8 mouse cellular contexts compared by ENCODE assay signal in genomic region chr10:21158918-21159443, GRCm38 (mm10). TPM values are rescaled to one million over a fixed set of nuclear protein-coding genes. Genes with fewer than 3 reads are reported as not detected.
A peak's percentile ranks its signal among the peaks of the same experiment; 100 is the strongest.
DNase-seq lines count a peak whose midpoint lies in the region; ATAC-seq and TF ChIP-seq lines count a peak whose summit lies in the region.

No protein-coding gene starts in this region.

- peak overlapping the region; percentile 89 for H3K4me2 ChIP-seq in limb, embryonic 11.5 days (ENCODE audit: low read depth, severe bottlenecking)
- H3K4me2 ChIP-seq in midbrain, embryonic 11.5 days = peak overlapping the region; percentile 98

- no peak for TF ChIP-seq POLR2A in cortical plate, adult 2 months (IDR thresholded peaks at IDR 0.05; ENCODE audit: extremely low read depth, insufficient read depth, low read length)

- no peaks in the 10 kb centered on the region; the same call in 1 of the 2 replicates for H3K4me1 ChIP-seq in cortical plate, adult 2 months (ENCODE audit: control insufficient read depth, insufficient read depth, low read length)
- H3K4me1 ChIP-seq in limb, embryonic 11.5 days (ENCODE audit: control insufficient read depth, insufficient read depth, low read length) = peaks cover 8% of the 10 kb centered on the region; the same call in 1 of the 2 replicates
- peaks cover 8% of the 10 kb centered on the region for H3K4me1 ChIP-seq in midbrain, embryonic 11.5 days (ENCODE audit: control insufficient read depth, insufficient read depth, low read length)

- H3K36me3 ChIP-seq in limb, embryonic 11.5 days (ENCODE audit: control insufficient read depth, insufficient read depth, low read length) = no peaks in the 10 kb centered on the region
- no peaks in the 10 kb centered on the region for H3K36me3 ChIP-seq in midbrain, embryonic 11.5 days (ENCODE audit: control insufficient read depth, insufficient read depth, low read length)
- no peaks in the 10 kb centered on the region for H3K36me3 ChIP-seq in splenic B cell, adult 2 months (ENCODE audit: control insufficient read depth, insufficient read depth, low read length, poor library complexity, severe bottlenecking)

- peak overlapping the region; percentile 88 for H3K9ac ChIP-seq in limb, embryonic 11.5 days (ENCODE audit: low read length)
- H3K9ac ChIP-seq in midbrain, embryonic 11.5 days (ENCODE audit: low read length) = peak overlapping the region; percentile 77

- H3K9me3 ChIP-seq in limb, embryonic 11.5 days (ENCODE audit: control insufficient read depth, low read length) = no peaks in the 10 kb centered on the region
- H3K9me3 ChIP-seq in midbrain, embryonic 11.5 days (ENCODE audit: control insufficient read depth, low read length) = no peaks in the 10 kb centered on the region

- peak; percentile 34 to 50 for DNase-seq in urinary bladder, adult 18-20 months (ENCODE audit: low spot score in 2 of 2)
- no peak for DNase-seq in urinary bladder, postnatal 10 days (ENCODE audit: low spot score)
- DNase-seq in heart, postnatal 36 days = peak; percentile 5 to 14
- DNase-seq in limb, embryonic 11.5 days (ENCODE audit: low spot score) = peak; percentile 61
- DNase-seq in midbrain, embryonic 11.5 days (ENCODE audit: low spot score, missing footprints) = peak; percentile 94
- peak; percentile 75 for DNase-seq in splenic B cell, adult 2 months (ENCODE audit: low read depth, low spot score)
- DNase-seq in layer of hippocampus, adult 9-10 months (ENCODE audit: low spot score) = no peak

- H3K4me3 ChIP-seq in cortical plate, adult 2 months (ENCODE audit: insufficient read depth, low read length) = peak overlapping the region; percentile 38
- H3K4me3 ChIP-seq in limb, embryonic 11.5 days (ENCODE audit: low read depth, low read length) = peak overlapping the region; percentile 70
- peak overlapping the region; percentile 51 for H3K4me3 ChIP-seq in midbrain, embryonic 11.5 days (ENCODE audit: low read depth, low read length)

- intact Hi-C loops in heart, postnatal 36 days (cut with DNase I) = loop anchor here (2.0 kb wide), 1 partner anchor 30 kb away; no protein-coding TSS in a partner anchor

- no peak for TF ChIP-seq CTCF in cortical plate, adult 2 months (IDR thresholded peaks at IDR 0.05; ENCODE audit: extremely low read depth, insufficient read depth, low read length)

- H3K27me3 ChIP-seq in limb, embryonic 11.5 days (ENCODE audit: control insufficient read depth, insufficient read depth, low read length) = peaks cover 10% of the 10 kb centered on the region; the same call in 1 of the 2 replicates
- H3K27me3 ChIP-seq in midbrain, embryonic 11.5 days (ENCODE audit: control insufficient read depth, insufficient read depth, low read length) = peaks cover 17% of the 10 kb centered on the region
- no peaks in the 10 kb centered on the region for H3K27me3 ChIP-seq in splenic B cell, adult 2 months (ENCODE audit: control insufficient read depth, insufficient read depth, low read length, poor library complexity, severe bottlenecking)

- ATAC-seq in limb, embryonic 11.5 days (ENCODE audit: insufficient number of reproducible peaks, low FRiP score, low TSS enrichment, low read depth) = no peak
- ATAC-seq in midbrain, embryonic 11.5 days (ENCODE audit: low FRiP score) = no peak

- WGBS in limb, embryonic 11.5 days = under 1% methylated on average over 35 of the region's 35 CpGs
- WGBS in midbrain, embryonic 11.5 days = under 1% methylated on average over 35 of the region's 35 CpGs

- H3K27ac ChIP-seq in cortical plate, adult 2 months (ENCODE audit: insufficient read depth, low read length) = no peak overlapping the region
- H3K27ac ChIP-seq in limb, embryonic 11.5 days (replicated peaks; ENCODE audit: low read depth, low read length) = no peak overlapping the region
- H3K27ac ChIP-seq in midbrain, embryonic 11.5 days (ENCODE audit: low read depth, low read length) = no peak overlapping the region

RNA-seq across cellular contexts. Expression of gene Myb, which starts 1.8 kb away (rescaled TPM):
- polyA plus RNA-seq in cortical plate, adult 2 months (2012; rRNA removed) = 0.44 and 0.56 TPM in 2 replicates
- total RNA-seq in heart, postnatal 36 days (2021) = not detected
- 7.0 and 8.1 TPM in 2 replicates for polyA plus RNA-seq in limb, embryonic 11.5 days (2014; fragmentation: Nextera tagmentation; extraction: Ambion mirVana)
- polyA plus RNA-seq in midbrain, embryonic 11.5 days (2014; fragmentation: Nextera tagmentation; extraction: Ambion mirVana) = 8.5 and 9.1 TPM in 2 replicates

Comparison
In these comparisons a context has a peak if more than half of its experiments do, and no peak if none do; other contexts are left out.
1. DNase-seq: peak in urinary bladder, adult 18-20 months (2 of 2), heart, postnatal 36 days (2 of 2), limb, embryonic 11.5 days (single experiment), midbrain, embryonic 11.5 days (single experiment) and splenic B cell, adult 2 months (single experiment); none in urinary bladder, postnatal 10 days (single experiment) and layer of hippocampus, adult 9-10 months (single experiment).
2. Peak in every context shown above with its lines, with median percentiles within 50 percentile points of each other: H3K4me3 ChIP-seq.